Mouse (Mus musculus): ENCODE results near the gene Krt33a.

Gene Krt33a

DNA sequence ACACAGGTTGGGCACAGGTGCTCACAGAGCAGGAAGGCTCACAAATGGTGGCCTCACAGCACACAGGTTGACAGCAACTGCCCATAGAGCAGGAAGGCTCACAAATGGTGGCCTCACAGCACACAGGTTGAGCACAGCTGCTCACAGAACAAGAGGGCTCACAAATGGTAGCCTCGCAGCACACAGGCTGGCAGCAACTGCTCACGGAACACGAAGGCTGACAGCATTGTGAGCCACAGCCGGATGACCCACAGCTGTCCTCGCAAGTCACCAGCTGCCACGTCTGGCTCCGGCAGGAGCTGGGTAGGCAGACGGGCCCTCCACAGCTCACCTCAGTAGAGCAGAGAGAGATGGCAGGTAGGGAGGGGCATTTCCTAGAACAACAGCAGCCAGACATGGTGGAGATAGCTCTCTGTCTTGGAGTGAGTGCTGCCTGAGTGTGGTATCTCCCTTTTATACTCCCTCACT is 29.8 kb downstream of the Krt33a start, which contains the start of gene Krtap16-1:
TSS of gene Krtap16-1 (minus strand) at position 418 of the 468 bp plus-strand sequence.
- DNase-seq (ENCODE audit: low spot score in 2 of 2) = no peak

DNA sequence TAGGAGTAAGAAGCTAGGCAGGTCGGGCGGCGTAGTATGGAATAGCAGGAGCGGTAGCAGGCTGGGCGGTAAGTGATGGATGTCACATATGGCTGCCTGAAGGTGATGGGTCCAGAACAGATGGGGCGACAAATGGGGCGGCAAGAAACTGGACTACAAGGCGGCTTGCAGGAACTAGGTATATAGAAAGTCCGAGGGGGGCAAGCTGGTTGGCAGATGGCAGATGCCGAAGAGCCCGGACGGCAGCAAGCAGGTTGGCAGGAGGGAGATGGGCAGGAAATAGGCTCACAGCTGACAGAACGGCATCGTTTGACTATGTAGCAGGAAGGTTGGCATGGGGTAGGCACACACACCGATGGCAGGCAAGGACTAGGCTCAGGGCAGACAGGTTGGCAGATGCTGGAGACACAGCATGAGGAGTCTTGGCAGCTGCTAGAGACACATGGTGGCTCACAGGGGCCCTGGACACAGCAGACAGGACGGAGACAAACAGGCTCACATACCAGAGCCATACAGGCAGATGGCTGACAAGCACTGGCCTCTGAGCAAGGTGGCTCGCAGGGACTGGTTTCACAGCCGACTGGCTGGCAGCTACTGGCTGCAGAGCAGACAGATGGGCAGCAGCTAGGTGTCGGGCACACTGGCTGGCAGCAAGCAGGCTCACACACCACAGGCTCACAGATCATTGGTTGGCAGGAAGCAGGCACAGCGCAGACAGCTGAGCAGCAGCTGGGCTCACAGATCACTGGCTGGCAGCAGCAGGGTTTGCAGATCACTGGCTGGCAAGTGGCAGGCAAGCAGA is 30.5 kb downstream of the Krt33a start:
- DNase-seq (ENCODE audit: low spot score in 2 of 2) = no peak

DNA sequence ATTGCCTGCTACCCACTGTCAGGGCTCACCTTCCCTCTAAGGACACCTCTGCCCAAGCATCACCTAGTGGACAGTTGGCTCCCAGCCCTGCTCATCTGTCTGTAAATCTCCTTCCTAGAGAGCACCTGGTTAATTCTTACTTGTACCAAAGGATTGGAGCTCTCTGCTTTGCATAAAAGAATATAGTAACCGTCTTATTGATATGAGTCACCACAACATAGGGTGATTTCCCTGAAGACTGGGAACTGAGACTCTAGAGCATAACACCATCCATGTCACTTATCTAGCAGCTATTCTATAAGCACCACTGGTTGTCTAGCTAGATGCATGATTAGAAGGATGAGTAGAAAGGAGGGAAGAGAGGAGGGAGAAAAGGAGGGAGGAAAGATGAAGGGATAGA is 32.6 kb downstream of the Krt33a start:
- DNase-seq (ENCODE audit: low spot score in 2 of 2) = no peak

DNA sequence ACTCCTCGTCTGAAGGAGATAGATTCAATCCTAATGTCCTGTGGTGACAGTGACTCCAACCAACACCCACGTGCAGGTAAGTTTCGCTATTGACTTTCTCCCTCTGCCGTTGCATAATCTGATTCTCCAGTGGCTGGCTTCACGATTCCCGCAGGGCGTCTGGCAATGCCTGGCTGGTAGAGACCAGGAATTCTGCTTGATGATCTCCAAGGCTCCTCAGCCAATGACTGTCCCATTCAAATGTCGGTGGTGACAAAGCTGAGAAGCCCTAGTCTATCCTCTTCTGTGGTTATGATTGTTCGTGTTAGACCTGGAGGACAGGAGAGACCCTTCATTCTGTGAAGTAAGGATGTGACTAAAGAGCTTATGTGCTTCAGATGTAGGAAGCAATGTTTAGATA is 33.3 kb downstream of the Krt33a start:
- no peak for DNase-seq (ENCODE audit: low spot score in 2 of 2)

DNA sequence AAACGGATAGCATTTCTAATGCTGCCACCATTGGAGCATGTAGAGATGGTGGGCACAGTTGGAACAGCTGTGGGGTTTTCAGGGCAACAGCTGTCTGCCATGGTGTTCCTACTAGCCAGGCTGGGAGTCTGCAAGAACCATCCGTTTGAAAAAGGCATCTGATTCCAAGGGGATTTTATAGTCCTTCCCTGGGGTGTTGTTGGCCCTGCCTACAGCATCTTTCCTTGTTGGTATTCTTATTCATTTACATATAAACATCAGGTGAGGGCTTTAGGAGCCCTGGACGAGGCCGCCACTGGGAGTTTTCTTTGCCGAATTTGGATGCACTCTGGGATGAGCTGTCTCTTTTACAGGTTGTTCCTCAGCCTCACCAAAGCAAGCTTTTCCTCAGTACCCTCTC is 37.1 kb downstream of the Krt33a start, which contains the start of gene Krtap29-1:
TSS of gene Krtap29-1 (minus strand) at position 101 of the 400 bp plus-strand sequence.
- DNase-seq (ENCODE audit: low spot score in 2 of 2) = no peak

DNA sequence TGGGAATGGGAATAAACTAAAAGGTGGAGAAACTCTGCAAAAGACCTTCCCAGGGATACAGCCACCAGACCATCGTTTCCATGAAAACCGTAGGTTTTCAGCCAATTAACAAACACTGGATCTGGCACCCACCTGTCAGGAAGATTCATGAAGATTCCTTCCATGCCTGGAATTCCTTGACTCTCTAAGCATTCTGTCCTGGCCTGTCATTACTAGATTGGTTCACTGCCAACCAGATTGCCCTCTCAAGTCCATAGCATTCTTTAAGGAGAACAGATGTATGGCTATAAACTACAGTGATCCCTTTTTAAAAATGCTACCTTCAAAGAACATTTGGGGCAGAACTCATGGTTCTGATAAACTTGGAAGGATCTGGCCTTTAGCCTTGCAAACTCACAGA is 50.1 kb downstream of the Krt33a start:
- DNase-seq (ENCODE audit: low spot score in 2 of 2) = no peak

DNA sequence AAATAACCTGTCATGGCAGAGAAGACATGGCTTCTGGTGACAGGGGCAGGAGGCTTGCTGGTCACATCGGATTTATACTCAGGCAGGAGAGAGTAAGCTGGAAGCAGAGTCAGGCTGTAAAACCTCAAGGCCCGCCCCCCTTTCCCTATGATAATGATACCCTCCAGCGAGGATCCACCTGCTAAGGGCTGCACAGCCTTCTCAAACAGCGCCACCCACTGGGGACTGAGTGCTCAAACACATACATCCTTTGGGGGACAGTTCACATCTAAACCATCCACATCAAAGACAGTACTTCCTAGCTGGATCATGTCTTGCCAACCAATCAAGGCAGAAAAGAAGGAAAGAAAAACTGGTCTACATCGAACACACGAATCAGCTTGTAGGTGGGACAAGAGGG is 51.8 kb downstream of the Krt33a start:
- no peak for DNase-seq (ENCODE audit: low spot score in 2 of 2)
